Mouse (Mus musculus): ENCODE measurements around the gene Ccdc188.

DNA sequence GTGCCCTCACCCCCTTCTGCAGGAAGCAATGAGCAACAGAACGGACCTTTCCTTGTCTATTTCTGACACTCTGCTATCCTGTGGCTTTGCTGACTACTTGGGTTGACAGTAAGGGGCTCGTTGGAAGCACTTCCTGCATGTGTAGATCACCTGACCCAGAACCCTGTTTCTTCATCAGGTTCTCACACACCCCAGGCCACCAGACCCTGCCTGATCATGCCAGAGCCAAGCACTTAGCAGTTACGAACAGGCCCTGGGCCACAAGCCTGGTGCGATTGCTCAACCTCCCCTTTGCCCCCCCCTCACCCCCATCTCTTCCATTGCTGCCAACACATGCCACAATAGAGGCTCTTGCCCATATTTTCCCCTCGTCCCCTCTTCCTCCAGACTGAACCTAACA lies 48.5 kb upstream of the Ccdc188 start:
- TF ChIP-seq CTCF (IDR thresholded peaks at IDR 0.05; ENCODE audit: extremely low read depth, insufficient read depth, low read length) (no peak), POLR2A (IDR thresholded peaks at IDR 0.05; ENCODE audit: extremely low read depth, insufficient read depth, low read length) (no peak)

Data from cortical plate, adult 2 months (tissue).